Mouse (Mus musculus): ENCODE data around the gene Capza2. TPM values are rescaled to one million over a fixed set of nuclear protein-coding genes. Genes with fewer than 3 reads are reported as not detected.

The Capza2 gene
- polyA plus RNA-seq (2014; fragmentation: Illumina TruSeq; extraction: RNeasy Lipid Tissue Mini Kit (QIAGEN cat#74804); ENCODE audit: low read depth, low replicate concordance), result 214 TPM

GRCm38 (mm10) chr6:17635615-17636284 lies at the start of gene Capza2:
Capza2 (plus strand) TSS chr6:17636234.

GRCm38 (mm10) chr6:17692647-17693046 lies 56.6 kb downstream of the Capza2 start, which contains the start of gene St7:
St7 (plus strand) TSS chr6:17692933.

Other genes starting within 250 kb of the Capza2 start
- gene Met, start 172.4 kb upstream of the Capza2 start, polyA plus RNA-seq (2014; fragmentation: Illumina TruSeq; extraction: RNeasy Lipid Tissue Mini Kit (QIAGEN cat#74804); ENCODE audit: low read depth, low replicate concordance), result 61.4 TPM
- gene St7, start 56.7 kb downstream of the Capza2 start, polyA plus RNA-seq (2014; fragmentation: Illumina TruSeq; extraction: RNeasy Lipid Tissue Mini Kit (QIAGEN cat#74804); ENCODE audit: low read depth, low replicate concordance), result 8.2 TPM